Mouse (Mus musculus) ES-E14 (cell line): ENCODE measurements at regions not wholly inside any gene's neighbourhood (a gene's known extent, or its start where the extent isn't known, plus 50 kb on each side); places are given as distances from the start of the nearest gene placed in this dataset.

Experiments
- HCFC1 ChIP-seq: IDR thresholded peaks from 2 replicates; pipeline ENCODE4 v1.6.1; 2012; ENCODE audit warnings: low read length, inconsistent platforms, borderline replicate concordance; ENCODE audit not compliant: insufficient read depth
- MAFK ChIP-seq: IDR thresholded peaks from 2 replicates; pipeline ENCODE4 v1.6.1; 2014; ENCODE audit warnings: mild to moderate bottlenecking, low read depth, low read length, inconsistent platforms; ENCODE audit not compliant: insufficient read depth
- ZNF384 ChIP-seq: IDR thresholded peaks from 2 replicates; pipeline ENCODE4 v1.6.1; 2012; ENCODE audit warnings: low read depth, low read length, inconsistent platforms

DNA sequence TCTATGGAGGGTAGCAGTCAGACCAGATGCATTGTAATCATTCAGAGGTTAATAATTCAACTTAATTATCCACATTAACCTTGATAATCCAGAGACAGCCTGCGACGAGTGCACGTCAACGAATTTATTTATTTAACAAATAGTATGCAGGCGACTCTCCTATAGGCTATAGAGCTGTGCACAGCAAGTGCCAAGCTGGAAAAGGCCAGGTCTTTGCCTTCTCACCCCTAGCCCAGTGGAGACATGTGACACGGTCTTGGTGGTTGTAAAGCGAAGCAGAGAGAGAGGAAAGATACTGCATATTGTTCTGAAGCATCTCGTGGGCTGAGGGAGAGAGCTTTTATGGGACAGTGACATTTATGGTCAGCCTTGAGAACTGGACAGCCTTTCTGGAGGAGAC, 146.7 kb downstream of the Fam43a start:
- no peak for TF ChIP-seq MAFK
- TF ChIP-seq HCFC1, result no peak
- TF ChIP-seq ZNF384, result no peak
